Mouse (Mus musculus): ENCODE measurements around the gene Smyd5.

Smyd5 gene

GRCm38 (mm10) chr6:85431842-85432431 lies at the start of gene Smyd5:
Gene Smyd5 (plus strand): TSS chr6:85431989.
- DNase-seq = peak; percentile 87 to 90

- DNase-seq = no peak
These were observed 49.0 kb upstream of the Smyd5 start for GRCm38 (mm10) chr6:85382791-85383190.

GRCm38 (mm10) chr6:85388608-85389007 lies 43.2 kb upstream of the Smyd5 start:
- no peak for DNase-seq

GRCm38 (mm10) chr6:85391803-85392202 lies 40.0 kb upstream of the Smyd5 start:
- peak; percentile 52 to 54 for DNase-seq

- no peak for DNase-seq
These were observed 36.4 kb upstream of the Smyd5 start for GRCm38 (mm10) chr6:85395360-85395759.

- DNase-seq = peak; percentile 40 to 41
These were observed 34.6 kb upstream of the Smyd5 start for GRCm38 (mm10) chr6:85397165-85397564.

GRCm38 (mm10) chr6:85399715-85400114 lies 32.1 kb upstream of the Smyd5 start:
- no peak for DNase-seq

GRCm38 (mm10) chr6:85402613-85403012 lies 29.2 kb upstream of the Smyd5 start:
- no peak for DNase-seq

GRCm38 (mm10) chr6:85403039-85403438 lies 28.8 kb upstream of the Smyd5 start:
- DNase-seq = no peak

- no peak for DNase-seq
These were observed 22.8 kb upstream of the Smyd5 start for GRCm38 (mm10) chr6:85409003-85409402.

- DNase-seq = peak; percentile 33 to 58
These were observed 21.0 kb upstream of the Smyd5 start for GRCm38 (mm10) chr6:85410771-85411273.

- DNase-seq = peak; percentile 54 to 70
These were observed 16.0 kb upstream of the Smyd5 start for GRCm38 (mm10) chr6:85415829-85416228.

- DNase-seq = peak; percentile 39 to 45
These were observed 12.6 kb upstream of the Smyd5 start for GRCm38 (mm10) chr6:85419150-85419549.

GRCm38 (mm10) chr6:85423836-85424379 lies 7.9 kb upstream of the Smyd5 start, which contains the start of gene Noto:
Gene Noto (plus strand): TSS chr6:85423886.
- DNase-seq = no peak

GRCm38 (mm10) chr6:85431274-85431841 lies 431 bp upstream of the Smyd5 start:
- no peak for DNase-seq

GRCm38 (mm10) chr6:85433865-85434264 lies 2.1 kb downstream of the Smyd5 start:
- no peak for DNase-seq

- DNase-seq = no peak
These were observed 4.4 kb downstream of the Smyd5 start for GRCm38 (mm10) chr6:85436204-85436603.

- DNase-seq = no peak
These were observed 4.8 kb downstream of the Smyd5 start for GRCm38 (mm10) chr6:85436631-85437030.

- DNase-seq = no peak
These were observed 9.4 kb downstream of the Smyd5 start for GRCm38 (mm10) chr6:85441142-85441541.

GRCm38 (mm10) chr6:85443488-85444233 lies 11.9 kb downstream of the Smyd5 start:
- no peak for DNase-seq

- no peak for DNase-seq
These were observed 12.6 kb downstream of the Smyd5 start for GRCm38 (mm10) chr6:85444266-85444965.

GRCm38 (mm10) chr6:85445286-85445685 lies 13.5 kb downstream of the Smyd5 start:
- no peak for DNase-seq

- DNase-seq = no peak
These were observed 15.6 kb downstream of the Smyd5 start for GRCm38 (mm10) chr6:85447351-85447750.

Data from lung, adult 18-20 months (tissue).